Mouse (Mus musculus) gastrocnemius, adult 2 months (tissue): ENCODE measurements around the gene Exoc6. TPM values are rescaled to one million over a fixed set of nuclear protein-coding genes. Genes with fewer than 3 reads are reported as not detected.

Experiments
- DNase-seq: peaks from one replicate; pipeline ENCODE4 v3.0.0; 2022
- H3K27ac ChIP-seq: fragments of 200-600 bp; 2 replicates; pipeline ENCODE4 v1.8.1; 2022; ENCODE audit warnings: mild to moderate bottlenecking
- H3K4me3 ChIP-seq: fragments of 200-600 bp; 2 replicates; pipeline ENCODE4 v1.8.1; 2022; ENCODE audit warnings: mild to moderate bottlenecking, moderate library complexity
- CTCF ChIP-seq: fragments of 200-600 bp; IDR thresholded peaks from 2 replicates; pipeline ENCODE4 v1.8.1; 2022; ENCODE audit warnings: antibody characterized with exemption, mild to moderate bottlenecking, moderate library complexity
- intact Hi-C: fragments of 180-260 bp; cut with DNase I; formaldehyde crosslinking; loops from one replicate; pipeline ENCODE4 v1.15.1; 2025
- total RNA-seq, 2 experiments: library from RNA; stranded (reverse); gene quantifications; 2 replicates each; pipeline ENCODE4 v1.2.3; 2021

Gene Exoc6
- total RNA-seq, 2 experiments from 2014 or later: 51.3 to 67.3 TPM

DNA sequence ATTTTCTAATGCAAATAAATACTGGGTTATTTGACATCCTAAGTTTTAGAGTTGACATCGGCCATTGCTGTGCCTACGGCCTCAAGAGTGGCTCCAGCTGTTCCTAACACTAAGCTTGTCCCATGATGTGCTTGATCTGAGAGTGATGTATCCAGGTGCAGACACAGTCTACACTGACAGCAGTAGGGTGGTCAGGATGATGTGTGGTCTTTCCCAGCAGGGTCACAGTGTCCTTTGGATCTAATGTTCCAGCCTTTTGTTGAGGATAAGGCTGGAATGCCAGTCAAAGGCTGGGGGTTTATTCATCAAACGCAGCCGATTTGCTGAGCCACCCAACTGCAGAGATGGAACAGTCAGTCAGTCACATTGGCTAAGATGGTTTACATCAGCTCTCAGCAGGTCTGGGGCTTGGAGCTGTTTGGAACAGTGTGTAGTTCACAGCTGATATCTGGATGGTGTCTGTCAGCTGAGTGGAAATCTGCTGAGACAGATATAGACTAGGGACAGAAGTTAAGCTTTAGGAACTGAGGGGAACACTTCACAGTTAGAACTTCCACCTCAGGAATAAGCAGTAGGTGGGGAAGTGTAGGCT lies 64.9 kb downstream of the Exoc6 start:
- H3K4me3 ChIP-seq: no peak overlapping the region
- intact Hi-C loops: no loop called here
- H3K27ac ChIP-seq: no peak overlapping the region
- no peak for TF ChIP-seq CTCF
- no peak for DNase-seq

DNA sequence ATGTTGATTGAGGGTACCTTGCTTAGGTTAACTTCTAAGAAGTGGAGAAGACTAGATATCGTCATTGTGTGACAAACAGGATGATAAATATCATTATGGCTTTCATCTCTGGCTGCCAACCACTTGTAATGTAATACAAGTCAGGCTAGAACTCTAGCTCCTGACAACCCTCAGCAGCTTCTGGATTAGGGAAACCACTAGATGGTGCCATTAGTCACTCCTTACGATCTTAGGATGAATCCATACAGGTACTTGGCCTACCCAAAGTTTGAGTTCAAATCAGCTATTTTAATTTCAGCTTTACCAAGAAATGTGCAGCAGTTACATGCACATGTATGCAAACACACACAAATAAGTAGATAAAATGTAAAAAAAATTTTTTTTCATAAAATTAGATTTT lies 97.8 kb downstream of the Exoc6 start:
- Histone ChIP-seq H3K4me3 (no peak overlapping the region), H3K27ac (no peak overlapping the region)
- intact Hi-C loops: no loop called here
- no peak for DNase-seq
- peak; percentile 50 for TF ChIP-seq CTCF

DNA sequence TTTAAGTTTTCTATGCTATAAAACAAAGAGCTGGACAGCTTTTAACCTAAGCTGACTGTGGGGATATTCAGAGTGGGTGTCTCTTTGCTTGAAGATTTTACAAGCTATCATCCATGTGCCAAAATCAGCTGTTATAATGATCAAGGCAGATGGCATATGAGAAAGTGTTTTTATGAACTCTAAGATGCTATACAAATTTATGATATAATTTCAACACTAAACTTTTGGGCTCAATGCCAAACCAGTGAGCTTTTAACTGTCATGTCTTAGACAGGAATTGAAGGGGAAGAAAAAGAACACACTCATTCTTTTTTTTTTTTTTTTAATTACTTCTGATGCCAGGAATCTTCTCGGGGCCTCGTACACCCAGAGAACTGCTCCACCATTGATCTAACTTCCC lies 100.3 kb downstream of the Exoc6 start:
- TF ChIP-seq CTCF: no peak
- no peak overlapping the region for H3K27ac ChIP-seq
- no peak overlapping the region for H3K4me3 ChIP-seq
- intact Hi-C loops: no loop called here
- no peak for DNase-seq

DNA sequence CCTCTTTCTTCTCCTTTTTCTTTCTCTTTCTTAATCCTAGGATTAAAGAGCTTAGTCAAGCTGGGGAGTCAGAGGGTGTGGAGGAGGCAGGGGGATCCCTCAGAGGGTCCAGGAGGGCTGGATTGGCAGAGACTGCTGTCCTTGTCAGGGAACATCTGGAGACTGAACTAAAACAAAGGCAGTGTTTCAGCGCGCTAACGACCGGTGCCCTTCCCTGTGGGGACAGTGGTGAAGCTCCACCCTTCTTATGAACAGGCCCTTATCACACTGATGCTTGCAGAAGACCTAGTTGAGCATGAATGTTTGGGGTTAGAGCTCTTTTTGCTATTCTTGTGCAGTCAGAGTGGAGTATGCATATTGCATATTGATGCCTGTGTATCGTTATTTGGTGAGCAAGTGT lies 103.8 kb downstream of the Exoc6 start:
- Histone ChIP-seq H3K4me3 (no peak overlapping the region), H3K27ac (no peak overlapping the region)
- intact Hi-C loops: no loop called here
- no peak for DNase-seq
- no peak for TF ChIP-seq CTCF

DNA sequence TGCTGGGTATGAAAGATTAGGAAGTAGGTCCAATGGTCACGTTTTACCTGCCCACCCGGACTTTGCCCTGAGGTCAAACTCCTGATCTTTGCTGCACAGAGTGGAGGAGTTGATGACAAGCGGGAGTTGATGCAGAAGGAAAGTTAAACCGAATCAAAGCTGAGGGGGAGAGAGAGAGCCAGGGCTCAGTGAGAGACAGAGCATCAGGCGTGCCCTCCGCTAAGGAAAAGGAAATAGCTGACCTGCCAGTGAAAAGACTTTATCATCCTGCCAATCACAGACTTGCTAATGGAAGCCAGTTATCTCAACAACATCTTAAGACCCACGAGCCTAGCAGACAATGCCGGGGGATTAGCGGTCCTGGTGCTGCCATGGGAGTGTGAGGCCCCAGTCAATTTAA lies 106.2 kb downstream of the Exoc6 start:
- no peak overlapping the region for H3K27ac ChIP-seq
- intact Hi-C loops: no loop called here
- no peak overlapping the region for H3K4me3 ChIP-seq
- no peak for TF ChIP-seq CTCF
- no peak for DNase-seq

DNA sequence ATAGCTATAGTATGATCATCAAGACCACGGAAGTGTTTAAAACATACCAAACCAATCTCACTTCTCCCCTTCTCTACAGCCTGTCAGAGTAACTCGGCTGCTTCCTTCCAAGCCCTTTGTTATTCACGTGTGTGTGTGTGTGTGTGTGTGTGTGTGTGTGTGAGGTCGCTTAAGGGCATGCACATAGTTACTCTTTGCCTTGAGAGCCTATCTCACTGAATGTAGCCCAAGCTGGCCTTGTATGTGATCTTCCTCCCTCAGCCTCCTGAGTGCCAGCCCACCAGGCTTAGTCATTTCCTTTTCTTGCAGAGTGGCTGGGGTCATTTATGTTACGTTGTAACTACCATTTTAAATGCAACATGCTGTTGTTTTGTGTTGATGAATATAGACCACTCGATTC lies 115.0 kb downstream of the Exoc6 start:
- intact Hi-C loops: no loop called here
- Histone ChIP-seq H3K27ac (no peak overlapping the region), H3K4me3 (no peak overlapping the region)
- TF ChIP-seq CTCF: no peak
- DNase-seq: no peak

DNA sequence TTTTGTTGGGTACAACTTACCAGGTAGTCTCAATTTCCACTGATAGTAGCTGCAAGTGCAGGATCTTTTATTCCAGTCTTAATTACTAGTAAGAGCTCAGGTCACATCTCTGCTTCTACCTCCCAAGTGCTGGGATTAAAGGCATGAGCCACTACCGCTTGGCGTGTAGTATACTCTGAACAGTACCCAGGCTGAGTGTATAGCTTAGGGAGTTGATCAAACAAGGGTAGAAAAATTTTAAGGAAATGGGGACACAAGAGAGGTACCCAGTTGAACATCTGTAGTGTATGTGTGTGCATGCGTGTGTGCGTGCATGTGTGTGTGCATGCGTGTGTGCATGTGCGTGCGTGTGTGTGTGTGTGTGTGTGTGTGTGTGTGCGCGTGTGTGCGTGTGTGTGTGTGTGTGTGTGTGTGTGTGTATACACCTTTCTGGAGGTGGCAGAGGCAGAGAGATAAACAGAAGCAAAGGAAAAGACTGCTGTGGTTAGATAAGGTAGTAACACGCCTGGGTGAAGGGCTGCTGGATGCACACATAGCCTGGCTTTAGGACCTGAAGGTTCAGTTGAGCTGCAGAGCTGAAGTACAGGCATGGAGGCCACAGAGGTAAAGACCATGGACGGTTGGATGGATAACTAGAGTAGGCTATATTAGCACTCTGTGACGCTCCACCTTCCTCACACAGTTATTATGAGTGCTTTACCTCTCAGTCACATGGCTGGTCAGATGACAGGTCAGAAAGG lies 117.8 kb downstream of the Exoc6 start:
- no peak for DNase-seq
- no peak overlapping the region for H3K4me3 ChIP-seq
- intact Hi-C loops: no loop called here
- TF ChIP-seq CTCF: no peak
- no peak overlapping the region for H3K27ac ChIP-seq

DNA sequence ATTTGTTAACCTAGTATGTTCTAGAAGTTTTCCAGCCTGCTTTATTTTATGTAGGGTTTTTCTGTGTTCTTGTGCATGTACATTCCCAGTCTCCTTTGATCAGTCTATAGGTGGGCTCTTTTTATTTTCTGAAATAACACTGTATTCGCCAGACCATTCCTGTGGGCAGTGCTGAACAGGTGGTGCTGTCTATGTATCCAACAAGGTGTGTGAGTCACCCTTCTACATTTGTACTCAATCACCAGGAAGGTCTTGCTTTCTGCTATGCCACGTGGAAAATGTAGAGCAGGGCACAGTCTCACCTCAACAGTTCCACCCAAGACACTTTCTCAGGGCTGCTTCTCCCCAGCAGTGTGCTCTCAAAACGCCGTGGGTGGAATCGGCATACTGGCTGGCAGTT lies 118.4 kb downstream of the Exoc6 start:
- intact Hi-C loops: no loop called here
- Histone ChIP-seq H3K27ac (no peak overlapping the region), H3K4me3 (no peak overlapping the region)
- no peak for DNase-seq
- TF ChIP-seq CTCF: no peak

DNA sequence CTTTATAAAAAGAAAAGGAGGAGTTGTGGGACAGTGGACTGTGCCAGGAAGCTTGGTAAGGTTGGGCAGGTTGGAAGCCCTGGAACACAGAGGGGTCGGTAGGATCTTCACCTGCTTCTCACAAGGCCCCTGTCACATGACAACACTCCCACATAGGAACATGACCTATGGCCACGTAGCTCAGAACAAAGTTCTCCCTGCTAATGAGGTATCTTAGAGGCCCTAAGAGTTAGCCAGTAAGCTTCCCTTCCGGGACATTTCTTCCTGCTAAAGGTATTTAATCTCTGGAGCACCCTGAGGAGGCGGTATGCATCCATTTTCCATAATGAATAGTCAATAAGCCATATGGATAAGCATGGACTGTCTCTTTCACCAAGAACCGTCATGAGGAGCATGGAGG lies 119.3 kb downstream of the Exoc6 start:
- no peak overlapping the region for H3K27ac ChIP-seq
- no peak overlapping the region for H3K4me3 ChIP-seq
- intact Hi-C loops: no loop called here
- no peak for DNase-seq
- no peak for TF ChIP-seq CTCF

DNA sequence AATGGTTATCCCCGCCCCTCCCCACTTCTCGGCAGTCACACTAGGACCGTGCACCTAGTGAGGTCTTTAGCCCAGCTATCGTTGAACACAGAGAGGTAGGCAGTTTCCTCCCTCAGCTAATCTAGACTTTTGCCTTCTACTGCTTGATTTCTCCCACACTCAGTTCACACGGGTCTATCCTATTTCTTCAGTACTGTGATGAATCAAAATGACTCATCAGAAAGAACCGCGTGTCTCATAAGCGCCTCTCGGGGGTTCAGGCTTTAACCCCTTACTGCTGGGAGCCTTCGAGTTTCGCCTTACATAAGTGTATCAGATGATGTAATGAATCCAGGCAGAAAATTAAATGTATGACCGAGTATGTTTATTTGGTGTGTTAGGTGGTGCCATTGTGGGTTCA lies 123.2 kb downstream of the Exoc6 start:
- intact Hi-C loops: no loop called here
- no peak for DNase-seq
- TF ChIP-seq CTCF: no peak
- H3K27ac ChIP-seq: no peak overlapping the region
- H3K4me3 ChIP-seq: no peak overlapping the region

DNA sequence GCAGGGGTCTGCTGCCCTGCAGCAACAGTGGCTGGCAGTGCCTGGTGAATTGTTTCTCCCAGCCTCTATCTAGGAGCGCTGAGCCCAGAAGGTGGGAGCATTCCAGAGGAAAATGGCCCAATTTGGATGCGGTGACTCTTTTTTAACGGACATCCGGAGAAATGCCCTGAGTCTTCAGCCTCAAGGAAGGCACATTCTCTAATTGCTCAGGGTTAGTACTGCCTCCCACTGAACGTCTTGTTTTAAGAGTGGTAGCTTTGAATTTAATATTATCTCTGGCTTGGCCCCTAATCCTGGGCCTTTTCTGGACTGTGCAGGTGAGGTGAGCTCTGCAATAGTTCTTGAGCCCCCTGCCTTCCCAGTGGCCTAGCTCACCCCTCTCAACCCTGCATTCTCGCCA lies 135.1 kb downstream of the Exoc6 start, which contains the start of gene Cyp26c1:
Gene Cyp26c1 (plus strand): TSS at position 301 of the 400 bp plus-strand sequence.
- no peak within 1 kb of the TSS for H3K27ac ChIP-seq
- H3K4me3 ChIP-seq: no peak within 1 kb of the TSS
- TF ChIP-seq CTCF: no peak
- DNase-seq: no peak
- intact Hi-C loops: no loop called here

DNA sequence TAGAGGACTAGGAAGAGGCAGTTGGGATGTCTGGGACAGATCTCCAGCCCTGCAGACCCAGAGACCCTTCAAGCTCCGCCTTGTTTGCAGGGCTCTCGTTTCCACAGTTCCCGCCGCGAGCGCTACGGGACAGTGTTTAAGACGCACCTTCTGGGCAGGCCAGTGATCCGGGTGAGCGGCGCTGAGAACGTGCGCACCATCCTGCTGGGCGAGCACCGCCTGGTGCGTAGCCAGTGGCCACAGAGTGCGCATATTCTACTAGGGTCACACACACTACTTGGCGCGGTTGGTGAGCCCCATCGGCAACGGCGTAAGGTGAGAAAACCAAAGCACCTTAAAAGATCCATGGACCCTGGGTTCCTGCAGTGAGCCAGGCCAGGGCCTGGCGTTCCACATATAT lies 136.1 kb downstream of the Exoc6 start:
- DNase-seq: no peak
- no peak for TF ChIP-seq CTCF
- no peak overlapping the region for H3K27ac ChIP-seq
- H3K4me3 ChIP-seq: no peak overlapping the region
- intact Hi-C loops: no loop called here

DNA sequence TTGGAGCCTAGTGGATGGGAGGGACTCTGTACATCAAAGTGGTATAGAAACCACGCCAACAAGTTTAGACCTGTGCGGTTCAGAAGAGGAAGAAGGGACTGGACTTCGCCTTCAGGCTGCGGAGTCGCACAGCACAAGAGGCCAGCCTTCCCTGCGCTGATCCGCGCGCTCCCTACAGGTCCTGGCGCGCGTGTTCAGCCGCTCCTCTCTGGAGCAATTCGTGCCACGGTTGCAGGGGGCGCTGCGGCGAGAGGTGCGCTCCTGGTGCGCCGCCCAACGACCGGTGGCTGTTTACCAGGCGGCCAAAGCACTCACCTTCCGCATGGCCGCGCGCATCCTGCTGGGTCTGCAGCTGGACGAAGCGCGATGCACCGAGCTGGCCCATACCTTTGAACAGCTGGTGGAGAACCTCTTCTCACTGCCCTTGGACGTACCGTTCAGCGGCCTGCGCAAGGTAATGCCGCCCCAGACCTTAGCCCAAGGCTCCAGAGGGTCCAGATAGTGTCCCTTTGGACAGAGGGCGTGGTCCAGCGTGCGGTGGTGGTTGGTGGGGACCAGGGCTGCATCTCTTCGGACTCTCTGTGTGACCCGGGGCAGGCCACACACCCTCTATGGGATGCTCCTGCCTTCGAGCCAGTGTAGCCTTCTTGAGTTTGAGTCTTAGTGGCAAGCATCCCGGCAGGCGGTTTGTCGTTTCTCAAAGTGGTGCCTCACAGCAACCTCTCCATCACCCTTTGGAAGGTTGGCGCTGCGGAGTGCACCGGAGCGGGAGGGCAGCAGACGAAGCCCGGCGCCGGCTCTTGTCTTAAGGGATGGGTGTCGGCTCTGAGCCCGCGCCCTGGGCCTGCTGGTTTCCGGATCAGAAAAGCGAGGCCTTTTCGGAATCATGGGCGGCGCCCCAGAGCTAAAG lies 137.0 kb downstream of the Exoc6 start:
- intact Hi-C loops: no loop called here
- Histone ChIP-seq H3K4me3 (no peak overlapping the region), H3K27ac (no peak overlapping the region)
- DNase-seq: no peak
- peak; percentile 30; the same call in 1 of the 2 replicates for TF ChIP-seq CTCF
